Mouse (Mus musculus) spleen, postnatal 10 days (tissue): ENCODE results near the gene Gm20390.
"Not testable (repeated sequence)": the region's sequence is repeated elsewhere in the genome, so short reads cannot be mapped to it uniquely, and the experiment has no call there.

ENCODE experiments used
- DNase-seq, 2 experiments: peaks; one replicate each; pipeline ENCODE4 v3.0.0; 2021 to 2022; ENCODE audit warnings: low spot score in 2 of 2

The Gm20390 gene

DNA sequence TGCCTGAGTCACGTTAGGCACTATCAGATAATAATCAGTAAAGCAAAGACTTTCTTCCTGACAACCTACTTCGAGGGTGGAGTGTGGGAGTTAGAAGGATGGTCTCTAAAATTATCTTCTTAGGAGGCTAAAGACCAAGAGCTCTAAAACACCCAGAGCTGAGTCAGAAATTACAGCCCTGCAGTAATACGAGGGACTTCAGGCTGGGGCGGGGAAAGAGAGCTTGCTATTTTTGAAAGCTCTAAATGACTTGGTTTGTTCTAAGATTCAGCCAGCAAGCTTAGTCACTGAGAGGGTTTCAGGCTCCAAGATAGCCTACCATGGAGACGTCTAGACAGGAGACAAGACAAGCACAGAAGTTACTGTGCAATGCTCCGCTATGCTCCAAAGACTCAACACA lies 2.7 kb downstream of the Gm20390 start:
- DNase-seq, result no peak

DNA sequence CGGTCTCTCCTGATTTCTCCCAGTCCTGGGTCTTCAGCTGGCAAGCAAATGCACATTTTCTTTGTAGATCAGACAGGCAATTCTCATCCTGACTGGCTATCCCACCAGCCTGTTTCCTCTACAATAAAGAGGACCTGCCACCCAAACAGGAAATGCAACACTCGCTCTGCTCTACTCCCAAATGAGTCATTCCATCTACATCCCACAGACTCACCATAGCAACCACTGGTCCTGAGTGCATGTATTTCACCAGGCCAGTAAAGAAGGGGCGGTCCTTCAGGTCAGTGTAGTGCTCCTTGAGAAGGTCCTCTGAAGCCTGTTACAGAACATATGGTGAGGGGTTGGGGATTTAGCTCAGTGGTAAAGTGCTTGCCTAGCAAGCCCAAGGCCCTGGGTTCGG lies 5.1 kb downstream of the Gm20390 start:
- no peak for DNase-seq

DNA sequence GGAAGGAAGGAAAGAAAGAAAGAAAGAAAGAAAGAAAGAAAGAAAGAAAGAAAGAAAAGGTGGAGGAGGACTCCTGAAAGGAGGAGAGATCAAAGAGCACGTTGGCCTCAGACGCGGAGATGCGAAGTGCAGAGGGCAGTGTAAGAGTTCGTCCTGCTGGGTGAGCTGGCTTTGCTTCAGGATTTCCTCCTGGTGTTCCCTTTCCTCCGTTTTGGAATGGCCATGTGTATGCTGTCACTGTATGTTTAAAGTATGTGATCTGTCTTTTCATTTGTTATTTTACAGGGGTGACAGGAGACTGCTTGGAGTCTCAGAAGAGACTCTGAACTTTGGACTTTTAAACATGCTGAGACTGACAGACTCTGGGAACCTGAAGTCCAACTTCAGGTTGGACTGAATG lies 6.6 kb downstream of the Gm20390 start:
- no peak for DNase-seq

DNA sequence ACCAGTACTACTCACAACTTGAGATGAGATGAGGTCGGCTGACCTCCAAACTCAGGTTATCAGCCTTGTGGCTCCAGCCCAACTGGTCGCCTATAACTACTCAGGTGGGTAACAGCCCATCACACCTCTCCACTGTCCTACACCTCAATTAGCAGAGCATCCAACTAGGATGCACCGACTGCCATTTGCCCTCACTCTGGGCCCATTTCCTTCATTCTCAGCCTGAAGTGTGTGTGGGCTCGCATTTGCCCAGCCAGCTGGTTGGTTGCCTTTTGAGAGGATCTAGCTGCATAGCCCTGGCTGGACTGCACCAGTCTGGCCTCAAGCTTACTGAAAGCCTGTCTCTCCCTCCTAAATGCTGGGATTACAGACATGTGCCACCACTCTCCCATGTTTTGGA lies 10.3 kb downstream of the Gm20390 start:
- no peak for DNase-seq

DNA sequence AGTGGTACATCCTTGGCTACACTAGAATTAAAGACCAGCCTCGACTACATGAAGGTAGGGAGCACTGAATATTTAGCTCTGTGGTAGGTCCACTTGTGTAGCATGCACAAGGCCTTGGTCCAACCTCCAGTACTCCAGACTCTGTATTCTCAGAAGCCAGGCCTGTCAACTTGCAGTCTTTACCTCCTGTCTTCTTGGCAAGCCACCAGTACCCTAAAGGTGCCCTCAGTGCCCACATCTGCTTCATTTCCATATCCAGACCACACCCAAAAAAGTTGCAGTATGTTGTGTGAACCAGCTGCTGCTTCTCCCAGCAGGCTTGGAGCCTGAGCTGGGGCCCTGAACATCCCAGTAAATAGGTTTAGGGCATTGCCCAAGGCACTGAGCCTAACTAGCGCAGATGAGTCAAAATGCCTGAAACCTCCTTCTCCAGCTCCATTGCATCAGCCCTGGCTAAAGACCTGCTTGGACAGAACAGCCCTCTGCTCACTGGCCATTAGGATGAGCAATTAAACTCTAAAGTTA lies 11.0 kb downstream of the Gm20390 start:
- DNase-seq, result no peak

DNA sequence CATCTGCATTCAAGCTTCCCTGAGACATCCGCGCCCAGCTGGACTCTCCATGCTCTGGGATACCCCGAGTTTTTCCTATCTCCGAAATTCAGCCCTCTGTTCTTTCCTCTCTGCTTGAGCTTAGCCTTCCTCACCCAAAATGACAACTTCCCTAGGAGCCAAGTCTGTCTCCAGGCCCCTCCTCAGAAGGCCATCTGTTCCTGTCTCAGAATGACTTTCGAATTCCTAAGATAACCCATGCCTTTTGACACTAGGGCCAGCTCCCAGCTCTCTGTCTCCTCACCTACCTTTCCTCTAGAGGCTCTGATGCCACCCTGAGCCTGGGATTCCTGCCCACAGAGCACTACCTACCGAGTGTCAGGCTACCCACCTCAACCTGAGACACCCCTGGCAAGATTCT lies 11.9 kb downstream of the Gm20390 start, which contains the start of gene Nme2:
Nme2 (minus strand) TSS at position 101 of the 400 bp plus-strand sequence.
- DNase-seq, result no peak

DNA sequence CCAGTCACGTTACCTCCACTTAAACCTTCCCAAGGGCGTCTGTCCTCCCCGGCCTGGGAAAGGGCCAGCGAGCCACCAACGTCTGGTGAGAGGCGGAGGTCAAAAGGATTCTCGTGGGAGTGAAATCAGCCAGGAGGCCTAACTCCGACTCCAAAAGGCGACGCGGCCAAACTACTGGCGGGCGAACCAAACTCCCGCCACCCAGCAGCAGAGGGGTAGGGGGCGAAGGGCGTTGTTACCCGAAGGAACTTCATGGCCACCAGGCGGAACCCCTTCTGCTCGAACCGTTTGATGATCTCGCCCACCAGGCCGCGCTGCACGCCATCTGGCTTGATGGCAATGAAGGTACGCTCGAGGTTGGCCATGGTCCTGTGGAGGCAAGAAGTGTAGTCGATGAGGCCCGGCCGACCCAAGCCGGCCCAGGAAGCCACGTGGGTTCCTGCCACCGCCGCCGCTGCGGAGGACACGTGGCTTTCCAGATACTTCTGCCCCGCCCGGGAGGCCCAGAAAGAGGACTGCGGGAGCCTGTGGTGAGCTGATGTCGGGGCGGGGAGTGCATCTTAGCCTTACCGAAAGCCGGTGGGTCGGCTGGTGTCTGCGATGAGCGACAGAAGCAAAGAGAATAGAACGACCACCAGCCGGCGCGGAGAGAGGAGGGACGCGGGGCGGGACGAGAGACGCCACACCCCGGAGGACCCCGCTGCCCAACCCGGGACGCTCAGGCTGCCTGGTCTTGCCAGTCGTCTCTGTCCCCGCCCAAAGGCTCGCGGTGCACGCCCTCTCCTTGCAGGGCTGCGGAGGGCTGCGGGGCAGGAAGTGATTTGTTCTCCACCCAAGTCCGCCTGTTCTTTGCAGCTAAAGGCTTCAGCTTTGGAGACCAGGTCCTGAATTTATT lies 12.6 kb downstream of the Gm20390 start:
- peak; percentile 73 to 90 for DNase-seq

DNA sequence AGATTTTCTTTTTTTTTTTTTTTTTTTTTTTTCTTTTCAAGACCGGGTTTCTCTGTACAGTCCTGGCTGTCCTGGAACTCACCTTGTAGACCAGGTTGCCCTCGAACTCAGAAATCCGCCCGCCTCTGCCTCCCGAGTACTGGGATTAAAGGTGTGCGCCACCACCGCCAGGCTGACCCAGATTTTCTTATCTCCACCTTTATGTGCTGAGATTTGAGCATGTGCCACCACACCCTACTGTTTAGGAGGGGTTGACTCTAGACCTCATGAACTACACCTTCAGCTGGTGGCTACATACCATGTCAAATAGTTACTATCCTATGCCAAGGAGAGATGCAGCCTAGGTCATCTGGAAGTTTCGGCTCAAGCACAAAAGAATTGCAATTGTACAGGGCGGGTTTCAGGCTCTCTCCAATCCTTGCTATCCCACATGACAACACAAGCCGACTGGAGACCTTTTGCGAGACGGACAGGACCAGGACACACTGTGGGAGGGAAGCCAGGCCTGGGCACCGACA lies 13.3 kb downstream of the Gm20390 start:
- DNase-seq, result no peak

DNA sequence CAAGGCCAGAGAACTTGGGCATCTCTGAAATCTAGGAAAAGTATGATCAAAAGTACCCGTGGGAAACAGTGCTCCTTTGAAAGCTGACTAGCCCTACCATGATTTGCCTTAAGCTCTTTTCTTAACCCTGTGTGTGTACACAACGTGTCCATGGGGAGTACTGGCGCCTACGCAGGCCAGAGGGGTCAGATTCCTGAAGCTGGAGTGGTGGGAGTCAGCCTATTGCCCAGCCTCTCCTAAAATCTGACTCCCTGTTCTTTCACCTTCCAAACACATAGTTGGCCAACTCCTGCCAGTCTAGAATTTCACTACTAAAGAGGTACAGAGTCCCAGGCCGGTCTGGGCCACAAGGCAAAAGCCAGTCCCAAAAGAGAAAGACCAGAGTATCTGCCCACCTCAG lies 15.7 kb downstream of the Gm20390 start:
- no peak for DNase-seq

DNA sequence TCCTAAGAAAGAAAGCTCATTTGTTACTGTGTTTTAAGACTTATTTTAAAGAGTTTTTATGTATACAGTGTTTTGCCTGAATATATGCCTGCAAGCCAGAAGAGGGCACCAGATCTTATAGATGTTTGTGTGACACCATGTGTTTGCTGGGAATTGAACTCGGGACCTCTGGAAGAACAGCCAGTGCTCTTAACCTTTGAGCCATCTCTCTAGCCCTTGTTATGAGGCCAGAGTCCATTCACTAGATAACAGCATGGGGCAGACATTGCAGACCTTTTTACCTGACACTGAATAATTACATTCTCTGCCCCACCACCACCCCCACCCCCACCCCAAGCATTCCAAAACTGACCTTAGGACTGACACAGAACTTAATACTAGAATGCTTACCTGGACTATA lies 18.0 kb downstream of the Gm20390 start:
- no peak for DNase-seq

DNA sequence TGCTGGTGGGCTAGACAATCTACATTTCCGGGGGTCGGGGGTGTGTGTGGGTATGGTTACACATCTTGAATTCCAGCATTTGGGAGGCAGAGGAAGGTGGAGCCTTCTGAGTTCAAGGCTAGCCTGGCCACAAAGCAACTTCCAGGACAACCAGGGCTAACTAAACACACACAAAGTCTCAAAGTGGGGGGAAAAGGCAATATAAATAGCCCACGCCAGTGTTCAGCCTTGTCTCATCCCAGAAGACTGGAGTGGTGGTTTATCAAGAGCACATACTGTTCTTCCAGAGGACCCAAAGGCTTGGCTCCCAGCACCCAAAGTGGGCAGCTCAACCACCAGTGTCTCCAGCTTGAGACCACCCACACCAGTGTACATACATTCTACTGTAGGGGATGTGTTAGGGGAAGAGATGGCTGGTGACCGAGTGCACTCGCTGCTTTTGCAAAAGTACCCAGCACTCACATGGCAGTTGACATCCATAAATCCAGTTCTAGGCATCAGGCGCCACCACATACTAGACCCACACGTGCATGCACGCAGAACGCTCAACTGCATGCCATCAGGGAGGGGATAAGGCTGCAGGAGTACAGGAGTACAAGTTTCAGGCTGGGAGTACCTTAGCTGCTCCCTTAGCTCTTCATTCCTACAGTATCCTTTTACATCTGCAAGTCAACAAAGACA lies 19.1 kb downstream of the Gm20390 start:
- no peak for DNase-seq

DNA sequence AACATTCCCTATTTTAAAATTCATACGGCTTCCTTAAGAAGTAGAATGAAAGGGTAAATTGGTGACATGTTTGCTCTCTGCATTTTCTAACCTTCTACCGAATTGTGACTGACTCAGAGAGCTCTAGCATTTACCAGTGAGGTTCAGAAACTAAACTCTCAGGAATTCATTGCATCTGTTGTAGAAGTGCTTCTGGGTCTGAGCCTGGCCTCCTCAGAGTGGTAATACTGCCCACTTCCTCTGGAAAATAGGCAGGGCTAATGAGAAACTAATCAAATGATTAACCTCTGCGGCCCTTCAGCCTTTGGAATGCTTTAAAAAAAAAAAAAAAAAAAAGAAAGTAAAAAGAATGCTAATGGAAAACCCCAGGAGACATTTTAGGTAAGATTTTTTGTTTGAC lies 23.1 kb downstream of the Gm20390 start:
- no peak for DNase-seq

DNA sequence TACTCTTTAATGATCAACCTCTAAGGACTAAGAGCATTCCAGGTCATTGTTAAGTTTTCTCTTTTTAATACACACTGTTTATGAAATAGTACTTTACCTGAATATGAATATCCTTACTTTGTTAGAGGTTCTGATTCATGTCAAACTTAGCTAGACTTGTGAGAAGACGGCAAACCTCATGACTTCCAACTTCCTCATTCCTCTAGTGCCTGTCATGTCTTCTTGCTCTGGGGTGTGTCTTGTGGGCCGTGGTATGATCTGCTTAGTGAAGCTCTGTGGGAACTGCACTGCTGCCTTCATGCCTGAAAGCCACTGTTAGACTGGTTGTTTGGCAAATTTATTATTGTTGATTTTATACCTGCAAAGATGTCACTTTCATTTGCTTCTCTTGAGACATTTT lies 27.2 kb downstream of the Gm20390 start:
- DNase-seq, result no peak

DNA sequence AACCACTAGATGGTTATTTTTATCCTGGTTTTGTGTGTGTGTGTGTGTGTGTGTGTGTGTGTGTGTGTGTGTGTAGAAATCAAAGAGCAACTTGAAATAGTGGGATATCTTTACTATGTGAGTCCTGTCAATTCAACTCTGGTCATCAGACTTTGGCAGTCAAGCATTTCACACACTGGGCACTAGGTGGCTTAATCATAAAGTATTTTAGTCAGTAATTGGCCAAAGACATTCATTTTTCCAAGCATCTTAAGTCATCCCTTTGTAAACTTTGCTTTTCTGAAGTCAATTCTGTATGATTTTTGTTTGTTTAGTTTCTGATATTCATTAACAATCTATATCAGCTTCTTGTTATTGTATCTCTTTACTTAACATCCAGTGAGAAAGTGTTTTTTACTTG lies 39.0 kb downstream of the Gm20390 start:
- DNase-seq, result no peak

DNA sequence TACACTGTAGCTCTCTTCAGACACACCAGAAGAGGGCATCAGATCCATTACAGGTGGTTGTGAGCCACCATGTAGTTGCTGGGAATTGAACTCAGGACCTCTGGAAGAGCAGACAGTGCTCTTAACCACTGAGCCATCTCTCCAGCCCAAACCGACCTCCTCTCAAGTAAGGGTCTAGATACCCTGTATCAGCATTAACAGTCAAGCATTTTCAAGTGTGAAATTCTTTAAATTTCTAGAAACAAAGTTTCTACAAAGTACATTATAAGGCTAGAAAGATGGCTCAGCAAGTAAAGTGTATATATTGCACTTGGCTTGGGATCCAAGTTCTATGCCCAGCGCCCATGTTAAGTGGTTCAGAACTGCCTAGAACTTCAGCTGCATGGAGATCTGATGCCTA lies 53.1 kb downstream of the Gm20390 start:
- not testable (repeated sequence) for DNase-seq

DNA sequence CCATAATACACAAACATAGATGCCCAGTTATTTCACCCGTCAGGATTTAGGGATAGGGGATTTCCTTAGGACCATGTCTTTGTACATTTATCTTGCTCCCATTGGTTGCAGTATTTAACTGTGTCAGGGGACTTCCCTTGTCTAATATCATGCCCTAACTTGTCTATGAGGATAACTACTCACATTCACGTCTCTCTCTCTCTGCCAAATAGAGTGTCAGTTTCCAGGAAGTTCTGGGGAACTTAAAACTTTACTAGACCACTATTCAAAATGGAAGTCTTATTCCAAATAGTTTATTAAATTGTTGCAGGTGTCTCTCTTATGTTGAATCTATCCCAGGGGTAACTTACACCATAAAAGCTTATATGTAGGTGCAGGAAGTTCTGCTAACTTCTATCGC lies 56.5 kb downstream of the Gm20390 start:
- no peak for DNase-seq

DNA sequence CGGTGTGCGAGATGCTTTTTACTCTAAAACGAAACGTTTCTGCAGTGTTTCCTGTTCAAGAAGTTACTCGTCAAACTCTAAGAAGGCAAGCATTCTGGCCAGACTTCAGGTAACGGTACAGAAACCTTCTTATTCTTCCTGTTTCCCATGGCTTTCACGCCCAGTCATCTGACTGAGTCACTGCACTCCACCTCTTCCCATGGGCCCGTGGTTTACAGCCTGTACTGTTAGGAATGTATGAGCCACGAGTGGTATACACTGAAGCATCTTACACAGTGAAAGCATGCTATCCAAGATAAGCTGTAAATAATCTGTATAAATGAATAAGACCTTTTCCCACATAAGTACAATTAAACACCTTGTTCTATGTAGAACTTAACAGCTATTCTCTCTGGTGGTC lies 59.3 kb downstream of the Gm20390 start:
- no peak for DNase-seq

DNA sequence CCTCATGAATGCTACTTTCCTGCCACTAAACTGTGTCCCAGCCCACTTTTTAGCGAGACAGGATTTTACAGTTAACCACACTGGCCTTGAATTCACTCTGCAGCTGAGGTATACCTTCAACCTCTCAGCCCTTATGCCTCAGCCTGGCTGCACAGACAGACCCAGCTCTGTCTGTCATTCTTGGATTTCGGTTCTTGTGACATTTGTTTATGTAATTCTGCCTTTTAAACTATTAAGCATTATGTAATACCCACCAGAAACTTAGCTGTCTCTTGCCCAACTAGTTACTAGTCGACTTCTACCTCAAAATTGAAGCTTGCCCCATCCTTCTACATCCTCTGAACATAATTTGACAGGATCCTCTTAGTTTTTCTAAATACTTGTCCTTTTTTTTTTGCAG lies 60.3 kb downstream of the Gm20390 start:
- no peak for DNase-seq

DNA sequence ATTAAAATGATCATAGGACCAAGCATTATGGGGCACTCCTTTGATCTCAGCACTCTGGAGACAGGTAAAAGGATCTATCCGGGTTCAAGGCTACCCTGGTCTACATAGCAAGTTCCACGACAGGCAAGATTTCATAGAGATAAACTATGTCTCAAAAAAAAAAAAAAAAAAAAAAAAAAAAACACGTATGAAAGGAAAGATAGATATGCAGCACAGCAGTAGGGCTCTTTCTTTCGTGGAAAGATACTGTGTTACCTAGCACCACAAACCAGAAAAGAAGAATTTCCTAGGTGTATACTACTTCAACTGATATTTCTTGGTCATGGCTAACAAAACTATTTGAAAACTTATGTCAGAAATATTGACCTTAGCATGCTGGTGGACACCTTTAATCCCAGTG lies 61.3 kb downstream of the Gm20390 start:
- DNase-seq, result no peak
